Mouse (Mus musculus): Measurements from ENCODE around the gene Fgr. TPM values are rescaled to one million over a fixed set of nuclear protein-coding genes. Genes with fewer than 3 reads are reported as not detected.

The Fgr gene
- polyA plus RNA-seq, 1 experiment from 2014 or later: 0.73 TPM

DNA sequence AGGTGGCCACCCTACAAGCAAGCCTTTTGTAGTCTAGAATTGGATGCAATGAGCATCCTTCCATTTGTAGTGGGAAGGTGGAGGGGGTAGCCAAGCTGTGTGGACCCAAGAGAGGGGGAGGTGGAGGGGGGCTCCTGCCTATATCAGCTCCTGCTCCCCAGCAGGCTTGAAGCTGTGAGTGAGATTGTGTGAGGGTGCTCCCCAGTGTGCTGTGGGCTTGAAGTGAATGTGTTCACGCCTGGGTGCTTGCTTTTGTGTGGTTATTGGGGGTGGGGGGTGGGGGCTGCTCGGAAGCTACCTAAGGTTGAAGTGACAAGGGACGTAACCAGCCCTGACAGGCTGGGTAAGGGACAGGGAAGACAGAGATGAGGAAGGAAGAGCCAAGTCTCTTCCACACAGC lies 1.9 kb downstream of the Fgr start:
- no peak overlapping the region for H3K4me3 ChIP-seq (ENCODE audit: low read depth, low read length)
- H3K4me2 ChIP-seq: no peak overlapping the region
- DNase-seq (ENCODE audit: low spot score): no peak
- WGBS: 54% methylated on average over 3 of the region's 3 CpGs
- H3K27ac ChIP-seq (ENCODE audit: low read depth, low read length): no peak overlapping the region
- no peaks in the 10 kb centered on the region for H3K9me3 ChIP-seq (ENCODE audit: control insufficient read depth, low read length)
- H3K9ac ChIP-seq (ENCODE audit: low read depth, low read length): no peak overlapping the region
- no peak for ATAC-seq (replicated peaks; ENCODE audit: low FRiP score)
- H3K27me3 ChIP-seq (replicated peaks; ENCODE audit: control insufficient read depth, insufficient read depth, low read length): peaks cover 51% of the 10 kb centered on the region
- H3K4me1 ChIP-seq (replicated peaks; ENCODE audit: control insufficient read depth, insufficient read depth, low read length): peaks cover 16% of the 10 kb centered on the region
- no peaks in the 10 kb centered on the region for H3K36me3 ChIP-seq (ENCODE audit: control insufficient read depth, insufficient read depth, low read length)

DNA sequence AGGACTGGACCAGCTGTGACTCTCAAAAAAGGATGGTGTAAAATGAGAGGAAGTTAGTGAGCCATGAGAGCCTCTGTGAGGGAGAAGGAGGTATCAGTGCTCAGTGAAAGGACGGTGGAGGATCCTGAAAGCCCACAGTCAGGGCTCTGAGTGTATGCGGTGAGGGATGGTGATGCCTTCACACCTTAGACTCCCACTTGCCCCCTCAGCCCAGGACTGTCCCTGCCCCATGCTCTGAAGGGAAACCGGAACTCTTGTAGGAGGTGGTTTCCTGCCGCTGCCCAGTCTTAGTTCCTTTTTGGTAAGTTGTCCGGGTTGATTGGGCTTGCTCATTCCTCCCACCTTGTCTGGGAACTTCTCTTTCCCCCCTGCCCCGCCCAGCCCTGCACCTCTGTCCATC lies 2.8 kb downstream of the Fgr start:
- H3K4me3 ChIP-seq (ENCODE audit: low read depth, low read length): no peak overlapping the region
- H3K4me2 ChIP-seq: no peak overlapping the region
- H3K36me3 ChIP-seq (ENCODE audit: control insufficient read depth, insufficient read depth, low read length): no peaks in the 10 kb centered on the region
- no peaks in the 10 kb centered on the region for H3K9me3 ChIP-seq (ENCODE audit: control insufficient read depth, low read length)
- no peak overlapping the region for H3K9ac ChIP-seq (ENCODE audit: low read depth, low read length)
- peaks cover 50% of the 10 kb centered on the region for H3K27me3 ChIP-seq (replicated peaks; ENCODE audit: control insufficient read depth, insufficient read depth, low read length)
- H3K27ac ChIP-seq (ENCODE audit: low read depth, low read length): no peak overlapping the region
- no peak for ATAC-seq (replicated peaks; ENCODE audit: low FRiP score)
- WGBS: 35% methylated on average over 6 of the region's 6 CpGs
- H3K4me1 ChIP-seq (replicated peaks; ENCODE audit: control insufficient read depth, insufficient read depth, low read length): peaks cover 18% of the 10 kb centered on the region
- DNase-seq (ENCODE audit: low spot score): no peak

DNA sequence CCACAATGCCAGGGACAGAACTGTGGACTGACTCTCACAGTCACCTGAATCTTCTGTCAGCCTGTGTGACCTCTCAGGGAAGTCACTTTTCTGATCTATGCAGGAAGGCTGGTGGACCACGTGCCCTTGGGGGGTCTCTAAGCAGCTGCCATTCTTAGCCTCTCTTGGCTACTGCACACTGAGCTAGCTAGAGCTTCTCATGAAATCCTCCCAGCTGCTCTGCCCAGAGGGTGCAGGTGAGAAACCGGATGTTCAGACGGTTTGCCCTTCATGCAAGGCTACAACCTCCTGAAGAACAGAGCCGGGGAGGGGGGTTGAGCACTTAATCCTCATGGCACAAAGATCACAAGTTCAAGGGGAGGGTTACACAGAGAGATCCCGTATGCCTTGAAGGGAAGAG lies 3.7 kb downstream of the Fgr start:
- no peak for ATAC-seq (replicated peaks; ENCODE audit: low FRiP score)
- Histone ChIP-seq H3K9ac (ENCODE audit: low read depth, low read length) (no peak overlapping the region), H3K4me1 (replicated peaks; ENCODE audit: control insufficient read depth, insufficient read depth, low read length) (peaks cover 19% of the 10 kb centered on the region), H3K36me3 (ENCODE audit: control insufficient read depth, insufficient read depth, low read length) (no peaks in the 10 kb centered on the region), H3K4me3 (ENCODE audit: low read depth, low read length) (no peak overlapping the region), H3K27ac (ENCODE audit: low read depth, low read length) (no peak overlapping the region), H3K27me3 (replicated peaks; ENCODE audit: control insufficient read depth, insufficient read depth, low read length) (peaks cover 46% of the 10 kb centered on the region), H3K4me2 (no peak overlapping the region), H3K9me3 (ENCODE audit: control insufficient read depth, low read length) (no peaks in the 10 kb centered on the region)
- WGBS: 52% methylated on average over 5 of the region's 5 CpGs
- DNase-seq (ENCODE audit: low spot score): no peak

DNA sequence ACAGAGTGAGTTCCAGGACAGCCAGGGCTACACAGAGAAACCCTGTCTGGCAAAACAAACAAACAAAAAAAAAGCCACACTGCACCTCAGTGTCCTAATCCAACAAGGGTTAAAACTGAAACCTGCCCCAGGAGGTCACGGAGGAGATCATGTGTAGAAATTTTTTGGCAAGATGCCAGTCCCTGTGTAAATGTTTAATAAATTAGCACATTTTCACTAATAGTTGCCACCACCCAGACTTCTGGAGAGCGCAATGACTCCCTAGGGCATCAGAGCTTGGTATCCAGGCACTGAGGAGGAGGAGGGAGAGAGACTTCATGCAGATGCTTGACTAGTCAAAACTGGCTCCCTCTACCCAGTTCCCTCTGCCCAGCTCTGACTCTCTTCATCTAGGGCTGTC lies 5.3 kb downstream of the Fgr start:
- H3K9me3 ChIP-seq (ENCODE audit: control insufficient read depth, low read length): no peaks in the 10 kb centered on the region
- H3K4me3 ChIP-seq (ENCODE audit: low read depth, low read length): no peak overlapping the region
- H3K27me3 ChIP-seq (replicated peaks; ENCODE audit: control insufficient read depth, insufficient read depth, low read length): peaks cover 34% of the 10 kb centered on the region
- no peak overlapping the region for H3K4me2 ChIP-seq
- H3K4me1 ChIP-seq (replicated peaks; ENCODE audit: control insufficient read depth, insufficient read depth, low read length): peaks cover 20% of the 10 kb centered on the region
- DNase-seq (ENCODE audit: low spot score) (no peak), ATAC-seq (replicated peaks; ENCODE audit: low FRiP score) (no peak)
- 74% methylated on average over 2 of the region's 2 CpGs for WGBS
- H3K36me3 ChIP-seq (ENCODE audit: control insufficient read depth, insufficient read depth, low read length): no peaks in the 10 kb centered on the region
- H3K9ac ChIP-seq (ENCODE audit: low read depth, low read length): no peak overlapping the region
- H3K27ac ChIP-seq (ENCODE audit: low read depth, low read length): no peak overlapping the region

DNA sequence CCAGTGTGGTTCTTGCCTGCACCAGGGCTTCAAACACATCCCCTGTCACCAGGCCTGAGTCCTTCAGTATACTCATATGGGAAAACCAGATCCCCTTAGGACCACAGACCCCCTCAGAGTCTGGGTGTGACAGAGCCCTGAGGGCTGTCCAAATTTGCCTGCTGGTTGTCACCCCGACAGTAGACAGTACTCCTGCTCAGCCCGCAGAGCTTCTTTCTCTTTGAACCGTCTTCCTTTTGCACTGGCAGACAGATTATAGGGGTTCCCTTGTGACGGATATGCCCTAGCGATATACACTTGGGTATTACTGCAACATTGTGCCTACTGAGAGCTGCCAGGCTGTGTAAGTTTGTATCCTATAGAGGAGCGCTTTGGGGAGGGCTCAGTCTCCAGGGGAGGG lies 7.7 kb downstream of the Fgr start:
- 75% methylated on average over 6 of the region's 6 CpGs for WGBS
- no peak overlapping the region for H3K4me2 ChIP-seq
- no peak overlapping the region for H3K4me3 ChIP-seq (ENCODE audit: low read depth, low read length)
- no peaks in the 10 kb centered on the region for H3K9me3 ChIP-seq (ENCODE audit: control insufficient read depth, low read length)
- DNase-seq (ENCODE audit: low spot score) (no peak), ATAC-seq (replicated peaks; ENCODE audit: low FRiP score) (no peak)
- no peak overlapping the region for H3K27ac ChIP-seq (ENCODE audit: low read depth, low read length)
- no peak overlapping the region for H3K9ac ChIP-seq (ENCODE audit: low read depth, low read length)
- H3K4me1 ChIP-seq (replicated peaks; ENCODE audit: control insufficient read depth, insufficient read depth, low read length): peaks cover 20% of the 10 kb centered on the region
- no peaks in the 10 kb centered on the region for H3K36me3 ChIP-seq (ENCODE audit: control insufficient read depth, insufficient read depth, low read length)
- H3K27me3 ChIP-seq (replicated peaks; ENCODE audit: control insufficient read depth, insufficient read depth, low read length): peaks cover 11% of the 10 kb centered on the region

DNA sequence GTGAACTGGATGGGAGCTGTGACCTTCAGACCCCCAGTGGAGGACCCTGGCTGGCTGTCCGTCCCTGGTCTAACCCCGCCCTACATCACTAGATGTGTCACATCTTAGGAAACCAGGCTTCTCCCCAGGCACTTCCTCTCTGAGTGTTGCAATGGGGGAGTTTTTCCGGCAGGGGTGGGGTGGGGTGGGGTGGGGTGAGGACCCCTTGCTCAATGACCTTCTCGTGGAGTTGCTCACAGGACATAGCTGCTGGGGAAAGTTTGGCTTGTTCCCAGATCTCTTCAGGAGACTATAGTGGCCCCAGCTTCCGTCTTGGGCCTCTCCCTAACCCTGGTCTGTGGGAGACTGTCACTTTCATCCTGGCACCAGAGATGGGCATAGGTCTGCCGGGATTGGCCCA lies 9.1 kb downstream of the Fgr start:
- Histone ChIP-seq H3K9me3 (ENCODE audit: control insufficient read depth, low read length) (no peaks in the 10 kb centered on the region), H3K4me3 (ENCODE audit: low read depth, low read length) (no peak overlapping the region), H3K27ac (ENCODE audit: low read depth, low read length) (no peak overlapping the region), H3K4me1 (replicated peaks; ENCODE audit: control insufficient read depth, insufficient read depth, low read length) (peaks cover 22% of the 10 kb centered on the region), H3K36me3 (ENCODE audit: control insufficient read depth, insufficient read depth, low read length) (no peaks in the 10 kb centered on the region), H3K4me2 (no peak overlapping the region), H3K27me3 (replicated peaks; ENCODE audit: control insufficient read depth, insufficient read depth, low read length) (no peaks in the 10 kb centered on the region), H3K9ac (ENCODE audit: low read depth, low read length) (no peak overlapping the region)
- ATAC-seq (replicated peaks; ENCODE audit: low FRiP score) (no peak), DNase-seq (ENCODE audit: low spot score) (no peak)
- 33% methylated on average over 6 of the region's 6 CpGs for WGBS

DNA sequence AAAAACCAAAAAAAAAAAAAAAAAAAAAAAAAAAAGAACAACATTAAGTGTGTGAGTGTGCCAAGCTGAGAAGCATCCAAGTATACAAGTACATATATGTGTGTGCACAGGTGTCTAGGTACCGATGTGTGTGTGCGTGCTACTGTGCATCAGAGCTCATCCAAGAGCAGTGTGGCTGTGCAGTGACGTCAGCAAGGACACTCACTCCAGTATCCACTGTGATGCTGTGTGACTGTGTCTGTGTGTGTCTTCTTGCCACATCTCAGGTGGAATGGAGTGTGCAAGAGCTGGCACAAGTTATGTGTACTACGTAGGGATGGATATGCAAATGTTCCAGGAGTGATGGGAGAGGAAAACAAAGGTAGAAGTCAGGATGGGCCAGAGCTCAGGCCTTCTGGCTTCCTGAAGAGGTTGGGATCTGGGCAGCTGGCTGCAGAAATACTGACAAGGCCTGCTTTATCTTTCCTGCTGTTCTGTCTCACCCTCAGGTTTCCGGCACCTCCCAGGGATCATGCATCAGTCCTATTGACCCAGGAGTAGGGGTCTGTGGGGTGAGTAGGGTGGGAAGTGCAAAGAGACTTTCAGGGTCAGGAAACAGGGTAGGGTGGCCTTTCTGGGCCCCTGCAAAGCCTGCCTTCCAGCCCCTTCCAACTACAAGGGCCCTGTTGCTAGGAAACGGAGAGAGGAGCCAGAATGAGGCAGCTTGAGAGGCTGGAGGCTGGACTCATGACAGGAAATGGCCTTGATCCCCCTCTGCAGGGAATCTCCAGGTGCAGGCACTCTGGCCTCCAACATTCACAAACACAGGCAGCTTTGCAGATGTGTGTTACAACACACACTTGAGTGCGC lies 10.0 kb downstream of the Fgr start:
- Histone ChIP-seq H3K27ac (ENCODE audit: low read depth, low read length) (peak overlapping the region; percentile 49; the same call in 1 of the 2 replicates), H3K4me3 (ENCODE audit: low read depth, low read length) (no peak overlapping the region), H3K4me2 (no peak overlapping the region), H3K9ac (ENCODE audit: low read depth, low read length) (no peak overlapping the region), H3K27me3 (replicated peaks; ENCODE audit: control insufficient read depth, insufficient read depth, low read length) (no peaks in the 10 kb centered on the region), H3K36me3 (ENCODE audit: control insufficient read depth, insufficient read depth, low read length) (no peaks in the 10 kb centered on the region), H3K9me3 (ENCODE audit: control insufficient read depth, low read length) (no peaks in the 10 kb centered on the region), H3K4me1 (replicated peaks; ENCODE audit: control insufficient read depth, insufficient read depth, low read length) (peaks cover 22% of the 10 kb centered on the region)
- WGBS: 64% methylated on average over 7 of the region's 7 CpGs
- no peak for DNase-seq (ENCODE audit: low spot score)
- ATAC-seq (replicated peaks; ENCODE audit: low FRiP score): no peak

DNA sequence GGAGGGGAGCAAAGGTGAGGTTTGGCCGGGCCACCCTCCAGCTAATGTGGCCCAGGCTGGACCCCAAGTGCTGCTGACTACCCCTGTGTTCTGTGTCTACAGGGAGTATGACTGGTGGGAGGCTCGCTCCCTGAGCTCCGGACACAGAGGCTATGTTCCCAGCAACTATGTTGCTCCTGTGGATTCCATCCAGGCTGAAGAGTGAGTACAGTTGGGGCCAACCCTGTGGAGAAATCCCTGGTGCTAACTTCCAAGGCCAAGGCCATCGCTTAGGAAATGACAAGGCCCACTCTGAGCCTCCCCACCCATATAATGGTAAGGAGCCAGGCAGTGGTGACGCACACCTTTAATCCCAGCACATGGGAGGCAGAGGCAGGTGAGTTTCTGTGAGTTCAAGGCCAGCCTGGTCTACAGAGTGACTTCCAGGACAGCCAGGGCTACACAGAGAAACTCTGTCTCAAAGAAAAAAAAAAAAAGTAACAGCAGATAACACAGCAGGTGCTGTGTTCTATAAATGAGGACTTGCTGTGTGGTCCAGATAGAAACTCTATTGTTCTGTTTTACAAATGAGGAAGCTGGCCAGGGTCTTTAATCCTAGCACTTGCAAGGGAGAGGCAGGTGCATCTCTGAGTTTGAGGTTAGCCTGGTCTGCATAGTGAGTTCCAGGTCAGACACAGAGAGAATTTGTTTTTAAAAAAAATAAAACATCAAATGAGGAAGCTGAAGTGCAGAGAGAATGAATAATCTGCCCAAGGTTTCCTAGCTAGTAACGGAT lies 14.9 kb downstream of the Fgr start:
- Histone ChIP-seq H3K4me1 (replicated peaks; ENCODE audit: control insufficient read depth, insufficient read depth, low read length) (peaks cover 12% of the 10 kb centered on the region), H3K9ac (ENCODE audit: low read depth, low read length) (no peak overlapping the region)
- no peak for DNase-seq (ENCODE audit: low spot score)

More for the DNA sequence above, 14.9 kb downstream of the Fgr start:
- no peaks in the 10 kb centered on the region for H3K9me3 ChIP-seq (ENCODE audit: control insufficient read depth, low read length)
- WGBS: 86% methylated on average over 6 of the region's 6 CpGs
- no peaks in the 10 kb centered on the region for H3K36me3 ChIP-seq (ENCODE audit: control insufficient read depth, insufficient read depth, low read length)
- ATAC-seq (replicated peaks; ENCODE audit: low FRiP score): no peak
- no peak overlapping the region for H3K27ac ChIP-seq (ENCODE audit: low read depth, low read length)
- H3K27me3 ChIP-seq (replicated peaks; ENCODE audit: control insufficient read depth, insufficient read depth, low read length): no peaks in the 10 kb centered on the region
- H3K4me3 ChIP-seq (ENCODE audit: low read depth, low read length): no peak overlapping the region
- no peak overlapping the region for H3K4me2 ChIP-seq
